Mouse (Mus musculus) cerebellum, postnatal 10 days (tissue): ENCODE results near the gene Cntnap5b.
"Not testable (repeated sequence)": the region's sequence is repeated elsewhere in the genome, so short reads cannot be mapped to it uniquely, and the experiment has no call there.

Source experiments
- DNase-seq, 2 experiments: peaks; one replicate each; pipeline ENCODE4 v3.0.0; 2021; ENCODE audit warnings: mixed read lengths in 2 of 2

Cntnap5b gene

DNA sequence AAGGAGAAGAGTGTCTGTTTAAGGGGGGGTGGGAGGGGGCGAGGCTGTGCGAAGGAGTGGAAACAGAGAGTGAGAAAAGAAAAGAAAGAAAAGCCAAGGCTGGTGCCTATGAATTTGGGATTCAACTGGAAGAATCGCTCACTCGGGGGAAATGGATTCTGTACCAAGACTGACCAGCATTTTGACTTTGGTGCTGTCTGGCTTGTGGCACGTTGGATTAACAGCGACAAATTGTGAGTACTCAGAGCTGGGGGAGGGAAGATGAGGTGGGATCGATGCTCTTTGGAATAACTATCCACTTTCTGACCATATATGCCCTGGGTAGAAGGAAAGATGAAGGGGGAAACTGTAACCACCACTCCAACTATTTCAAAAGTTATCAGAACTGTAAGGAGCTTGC lies at the start of gene Cntnap5b:
Gene Cntnap5b, plus strand, starts transcription at position 152 of the 400 bp plus-strand sequence.
- peak; percentile 3 to 9 for DNase-seq

DNA sequence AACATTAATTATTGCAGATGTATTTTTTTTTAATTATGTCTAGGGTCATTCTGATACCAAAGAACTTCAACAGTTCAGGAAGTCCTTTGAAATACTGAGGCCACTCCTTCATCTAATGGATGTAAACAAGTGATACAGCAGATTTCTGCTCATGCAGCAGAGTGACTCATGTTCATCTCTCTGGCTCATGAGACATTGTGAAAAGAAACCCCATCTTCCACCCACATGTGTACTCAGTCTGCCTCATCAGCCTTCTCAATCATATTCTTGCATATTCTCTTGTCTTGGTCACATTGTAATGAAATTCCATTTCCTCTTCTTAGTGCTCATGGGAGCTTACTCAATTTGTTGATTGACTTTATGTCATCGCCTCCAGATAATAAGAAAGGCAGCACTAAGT lies 12.6 kb upstream of the Cntnap5b start:
- DNase-seq = no peak

DNA sequence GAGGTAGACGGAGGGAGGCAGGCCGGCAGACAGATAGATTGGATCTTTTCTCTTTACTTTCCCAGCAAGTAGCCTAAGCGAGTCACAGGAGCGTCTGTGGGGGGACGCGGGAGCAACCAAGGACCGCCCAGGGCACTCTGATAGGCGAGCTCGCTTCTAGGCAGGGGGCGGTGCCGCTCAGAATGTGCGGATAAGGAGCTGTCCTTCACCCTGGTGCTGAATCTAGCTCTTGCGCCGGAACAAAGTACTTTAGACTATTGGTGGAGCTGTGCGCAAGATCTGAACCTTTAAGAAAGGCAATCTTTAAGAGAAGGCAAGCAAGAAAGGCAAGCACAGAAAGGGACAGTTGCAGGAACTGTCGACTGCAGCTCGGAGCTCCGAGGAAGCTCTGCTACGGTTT lies 382 bp upstream of the Cntnap5b start:
- DNase-seq = peak; percentile 68 to 77

DNA sequence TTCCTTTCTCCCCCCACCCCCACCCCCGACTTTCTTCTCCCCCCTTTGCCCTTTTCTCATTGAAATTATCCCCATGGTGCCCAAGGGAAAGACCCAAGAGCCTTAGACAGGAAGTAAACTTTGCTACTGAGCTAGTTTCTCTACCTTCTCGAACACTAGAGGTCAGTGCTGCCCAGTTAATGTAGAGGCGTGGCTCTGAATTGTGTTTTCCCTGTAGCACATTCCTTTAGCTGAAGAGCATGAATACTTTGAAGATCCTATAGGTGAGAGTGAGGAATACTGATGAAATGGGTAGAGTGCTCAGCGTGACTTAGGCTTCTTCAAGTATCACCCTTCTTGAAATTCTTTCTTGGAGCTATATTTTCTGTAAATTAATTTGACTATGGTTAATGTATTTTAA lies 1.6 kb downstream of the Cntnap5b start:
- DNase-seq = peak; percentile 74 to 76

DNA sequence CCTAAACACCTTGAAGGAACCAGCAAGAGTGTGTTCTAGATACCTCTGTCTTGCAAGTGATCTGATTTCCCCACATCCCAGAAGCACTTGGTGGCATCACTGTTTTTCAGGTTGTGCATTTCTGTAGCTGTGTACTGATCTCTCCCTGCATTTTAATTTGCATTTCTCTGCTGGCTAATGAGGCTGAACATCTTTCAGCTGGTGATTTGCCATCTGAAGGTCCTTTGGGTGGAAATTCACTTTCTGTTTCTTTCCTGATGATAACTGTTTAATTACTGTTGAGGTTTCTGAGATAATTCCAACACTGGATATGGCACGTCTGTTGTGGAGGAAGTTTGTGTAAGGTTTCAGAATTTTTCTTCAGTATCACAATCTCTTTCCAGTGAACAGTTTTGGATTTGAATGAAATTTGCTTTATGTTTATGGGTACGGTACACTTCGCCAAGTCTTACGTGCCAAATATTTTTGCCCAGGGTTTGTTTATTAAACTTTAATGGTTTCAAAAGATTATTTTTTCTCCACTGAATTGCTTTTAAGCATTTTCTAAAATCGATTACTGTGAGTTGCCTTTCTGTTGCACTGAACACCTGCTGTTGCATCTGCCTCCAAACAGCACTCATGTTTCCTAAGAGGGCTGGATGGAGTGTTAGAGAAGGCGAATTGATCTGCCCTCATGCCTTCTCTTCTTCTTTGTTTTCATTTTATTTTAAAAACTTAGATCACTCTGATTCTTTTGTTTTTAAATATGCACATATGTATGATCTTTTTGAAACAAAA lies 41.0 kb downstream of the Cntnap5b start:
- no peak for DNase-seq

DNA sequence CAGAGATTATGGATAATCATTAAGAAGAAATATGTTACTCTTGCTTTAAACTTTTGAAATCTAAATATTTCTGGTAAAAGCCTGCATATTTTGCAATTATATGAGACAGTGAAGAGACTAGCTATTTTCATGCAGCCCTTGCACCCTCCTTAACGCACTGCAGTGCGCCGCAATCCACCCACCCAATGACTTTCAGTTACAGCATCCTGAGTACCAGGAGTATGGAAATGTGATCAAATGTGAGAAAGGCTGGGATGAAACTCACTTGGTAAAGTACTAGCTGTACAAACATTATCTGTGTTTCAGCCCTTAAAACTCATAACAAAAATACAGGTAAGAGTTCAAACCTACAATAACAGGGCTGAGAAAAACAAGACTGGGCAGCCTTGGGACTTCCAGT lies 99.8 kb downstream of the Cntnap5b start:
- no peak for DNase-seq

DNA sequence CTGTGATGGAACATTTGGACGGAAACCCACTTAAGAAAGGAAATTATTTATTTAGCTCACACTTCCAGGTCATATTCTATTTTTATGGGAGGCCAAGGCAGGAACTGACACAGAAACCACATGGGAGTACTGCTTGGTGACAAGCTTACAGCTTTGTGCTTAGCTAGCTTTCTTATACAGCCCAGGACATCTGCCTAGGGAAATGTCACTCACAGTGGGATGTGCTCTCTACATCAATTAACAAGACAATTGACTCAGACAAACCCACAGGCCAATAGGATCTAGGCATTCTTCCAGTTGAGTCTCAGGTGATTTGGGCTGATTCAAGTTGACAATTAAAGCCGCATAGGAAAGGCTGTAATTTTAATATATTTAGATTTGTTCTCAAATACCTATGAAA lies 135.2 kb downstream of the Cntnap5b start:
- peak; percentile 10 to 28 for DNase-seq

DNA sequence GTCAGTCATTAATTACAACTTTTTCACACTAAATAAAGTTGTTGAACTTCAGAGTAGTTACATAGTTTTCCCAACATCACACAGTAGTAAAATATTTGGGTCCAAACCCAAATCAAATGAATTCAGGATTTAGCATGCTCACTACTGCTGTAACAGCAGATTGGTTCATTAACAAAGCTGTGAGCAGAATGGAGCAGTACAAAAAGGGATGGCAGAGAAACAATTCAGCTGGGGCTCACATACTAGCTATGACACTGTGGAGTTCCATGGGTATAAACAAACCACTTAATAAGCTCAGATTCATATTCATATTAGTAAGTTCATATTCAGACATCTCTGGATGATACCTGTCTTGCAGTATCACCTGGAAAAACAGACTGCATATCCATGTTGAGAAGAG lies 170.9 kb downstream of the Cntnap5b start:
- no peak for DNase-seq

DNA sequence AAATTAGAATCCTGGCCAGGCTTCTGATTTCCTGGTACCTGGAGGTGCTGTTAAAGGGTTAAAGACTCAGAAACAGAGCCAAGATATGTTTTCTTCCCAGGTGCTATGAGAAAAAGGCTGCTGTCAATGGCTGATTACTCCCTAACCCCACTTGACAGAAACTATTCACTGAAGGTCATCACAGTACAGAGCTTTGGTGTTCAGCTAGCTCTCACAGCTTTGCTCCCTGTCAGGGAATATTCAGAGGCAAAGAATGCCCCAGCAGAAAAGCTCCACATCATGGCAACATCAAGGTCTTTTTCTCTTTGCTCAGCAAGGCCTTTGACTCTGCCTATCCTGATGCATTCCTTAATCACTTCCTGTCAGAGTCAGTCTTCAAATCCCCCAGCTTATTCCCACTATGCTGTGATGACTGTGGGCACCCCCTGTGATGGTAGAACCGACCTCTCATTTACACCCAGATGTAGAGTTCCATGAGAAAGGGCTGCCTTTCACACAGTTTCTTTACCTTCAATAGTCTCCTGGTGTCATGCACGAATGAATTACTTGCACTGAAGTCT lies 186.9 kb downstream of the Cntnap5b start:
- no peak for DNase-seq

DNA sequence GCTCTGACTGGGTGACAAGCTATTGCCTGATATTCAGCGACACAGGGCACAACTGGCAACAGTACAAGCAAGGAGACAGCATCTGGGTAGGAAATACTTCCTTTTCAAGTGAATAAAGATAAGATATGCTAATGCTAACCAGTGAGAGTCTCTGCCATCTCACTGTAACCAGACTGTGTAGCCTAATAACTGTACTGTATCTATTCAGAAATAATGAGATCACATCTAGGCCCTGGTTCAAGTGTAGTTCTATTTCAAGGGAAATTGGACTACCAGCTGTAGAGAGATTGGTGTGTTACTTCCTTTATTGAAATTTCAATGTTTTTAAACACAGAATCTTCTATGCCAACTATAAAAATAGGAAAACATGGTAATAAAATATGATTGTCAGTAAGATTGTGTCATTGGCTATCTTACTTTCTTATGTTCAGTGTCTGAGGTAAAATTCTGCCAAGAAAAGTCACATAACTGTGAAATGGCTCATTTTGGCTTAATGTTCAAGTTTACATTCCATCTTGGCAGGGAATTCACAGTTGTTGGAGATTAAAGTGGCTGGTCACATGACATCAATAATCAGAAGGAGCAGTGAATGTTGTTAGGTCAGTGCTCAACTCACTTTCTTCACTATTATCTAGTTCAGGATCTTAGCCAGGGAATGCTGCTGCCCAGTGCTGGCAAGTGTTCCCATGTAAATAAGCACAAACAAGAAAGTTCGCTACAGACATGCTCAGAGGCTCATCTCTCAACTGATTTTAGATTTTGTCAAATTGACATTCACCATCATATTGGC lies 194.9 kb downstream of the Cntnap5b start:
- DNase-seq = no peak

DNA sequence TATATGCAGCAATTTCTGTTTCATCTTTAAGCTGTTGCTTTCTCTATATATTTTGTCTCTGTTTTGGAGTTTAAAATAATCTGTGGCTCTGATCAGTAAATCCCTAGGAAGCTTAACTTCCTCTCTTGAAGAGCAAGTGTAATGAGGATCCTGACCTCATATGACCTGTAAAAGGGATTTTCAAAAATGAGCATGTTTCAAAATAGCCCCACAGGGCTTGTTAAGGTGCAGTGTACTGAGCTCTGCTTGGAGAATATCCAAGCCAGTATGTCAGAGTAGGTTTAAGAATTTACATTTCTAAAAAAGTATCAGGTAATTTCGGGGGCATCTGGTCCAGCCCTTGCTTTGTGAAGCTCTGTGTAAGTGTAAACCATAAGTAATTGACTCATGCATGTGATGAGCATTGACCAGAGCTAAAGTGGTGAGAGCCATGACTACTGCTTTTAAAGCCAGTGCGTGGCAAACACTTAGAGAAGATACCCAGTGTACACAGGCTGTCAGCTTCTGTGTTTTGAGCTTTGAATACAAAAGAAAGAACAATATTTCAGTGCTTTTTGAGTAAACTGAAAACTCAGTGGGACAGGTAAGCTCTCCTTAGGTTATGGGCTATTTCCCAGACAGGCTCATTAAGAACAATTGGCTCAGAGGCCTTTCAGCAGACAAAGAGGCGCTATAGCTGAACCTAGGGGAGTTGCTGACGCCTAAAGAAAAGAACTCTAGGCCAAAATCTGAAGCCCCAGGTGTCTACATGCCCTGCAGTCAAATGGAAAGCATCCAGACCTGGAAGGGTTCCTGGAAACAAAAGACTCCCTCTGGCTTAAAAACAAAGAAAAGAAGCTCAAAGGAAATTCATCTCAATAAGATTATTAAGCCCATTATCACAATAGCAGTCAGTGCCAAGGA lies 197.9 kb downstream of the Cntnap5b start:
- peak; percentile 9 to 18 for DNase-seq

DNA sequence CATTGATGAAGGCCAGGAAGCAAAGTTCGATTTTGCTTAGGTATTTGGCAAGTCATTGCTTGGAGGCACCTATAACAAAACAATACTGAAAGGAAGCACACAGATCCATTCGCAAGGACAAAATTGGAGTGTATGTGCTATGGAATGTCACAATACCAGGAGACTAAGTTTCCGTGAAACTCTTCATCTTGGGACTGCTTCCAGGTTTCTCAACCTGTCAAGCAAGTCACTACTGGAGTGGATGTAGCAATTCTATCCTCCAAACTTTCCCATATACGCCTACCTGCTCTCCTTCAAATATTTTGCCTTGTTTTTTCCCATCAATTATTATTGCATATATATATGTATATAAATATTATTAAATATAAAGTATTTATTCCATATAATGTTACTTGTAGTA lies 228.7 kb downstream of the Cntnap5b start:
- not testable (repeated sequence) for DNase-seq

DNA sequence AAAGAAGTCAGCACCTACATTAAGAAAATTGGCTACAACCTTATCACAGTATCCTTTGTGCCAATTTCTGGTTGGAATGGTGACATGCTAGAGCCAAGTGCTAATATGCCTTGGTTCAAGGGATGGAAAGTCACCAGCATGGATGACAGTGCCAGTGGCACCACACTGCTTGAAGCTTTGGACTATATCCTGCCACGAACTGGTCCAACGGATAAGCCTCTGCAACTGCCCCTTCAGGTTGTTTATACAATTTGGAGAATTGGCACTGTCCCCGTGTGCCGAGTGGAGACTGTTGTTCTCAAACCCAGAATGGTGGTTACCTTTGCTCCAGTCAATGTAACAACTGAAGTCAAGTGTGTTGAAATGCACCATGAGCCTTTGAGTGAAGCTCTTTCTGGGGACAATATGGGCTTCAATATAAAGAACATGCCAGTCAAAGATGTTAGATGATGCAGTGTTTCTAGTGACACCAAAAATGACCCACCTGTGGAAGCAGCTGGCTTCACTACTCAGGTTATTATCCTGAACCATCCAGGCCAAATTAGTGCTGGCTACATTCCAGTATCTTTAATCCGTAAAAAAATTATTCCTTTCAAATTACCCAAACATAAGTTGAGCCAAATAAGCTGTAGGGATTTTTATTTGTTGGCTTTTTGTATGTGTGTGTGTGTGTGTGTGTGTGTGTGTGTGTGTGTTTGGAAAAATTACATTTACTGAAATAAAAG lies 233.6 kb downstream of the Cntnap5b start:
- DNase-seq = peak; percentile 73 to 83

DNA sequence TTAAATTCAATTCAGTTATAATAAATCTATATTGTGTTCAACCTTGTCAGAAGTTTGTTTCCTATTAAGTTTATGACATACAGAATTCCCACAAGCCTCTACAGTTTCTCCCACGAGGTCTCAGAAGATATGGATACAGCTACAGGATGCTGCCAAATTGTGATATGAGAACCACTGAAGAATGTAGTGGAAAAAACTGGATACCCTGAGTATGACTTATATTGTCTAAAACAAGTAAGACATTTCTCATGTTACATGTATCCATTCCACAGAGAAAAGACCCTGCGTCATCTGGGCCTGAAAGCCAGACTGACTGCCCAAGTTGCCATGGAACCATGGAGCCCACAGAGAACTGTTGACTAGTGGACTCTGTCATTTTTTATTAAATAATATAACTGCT lies 269.2 kb downstream of the Cntnap5b start:
- no peak for DNase-seq

DNA sequence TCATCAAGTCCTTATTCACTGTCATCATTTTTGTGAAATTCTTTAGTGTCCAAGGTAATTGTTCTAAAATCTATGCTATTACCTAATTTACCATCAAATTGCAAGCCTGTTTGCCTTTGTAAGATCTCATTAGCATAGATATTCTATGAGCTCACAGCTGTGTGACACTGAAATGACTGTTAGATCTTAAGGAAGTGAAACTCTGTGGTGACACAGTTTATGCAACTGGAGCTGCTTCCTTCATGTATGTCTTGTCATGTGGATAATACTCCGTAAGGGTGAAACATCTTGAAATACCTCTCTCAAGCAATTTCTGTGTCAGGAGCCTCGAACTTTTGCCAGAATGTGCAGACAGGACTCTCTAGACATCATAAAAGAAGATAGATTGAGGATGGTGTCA lies 307.2 kb downstream of the Cntnap5b start:
- no peak for DNase-seq

DNA sequence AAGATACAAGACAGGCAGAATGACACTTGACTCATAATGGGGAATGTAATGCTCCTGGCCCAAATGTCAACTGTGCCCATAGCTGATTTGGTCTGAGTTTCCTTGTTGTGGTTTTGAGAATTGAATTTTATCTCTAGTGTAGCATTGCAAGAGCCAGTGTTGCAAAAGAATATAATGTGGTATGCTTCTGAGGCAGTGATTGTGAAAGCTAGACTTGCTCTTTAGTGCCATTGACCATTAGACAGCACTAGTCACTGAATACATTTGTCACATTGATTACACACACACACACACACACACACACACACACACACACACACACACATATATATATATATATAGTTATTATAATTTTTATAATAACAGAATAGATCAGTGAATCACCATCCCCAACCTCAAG lies 328.0 kb downstream of the Cntnap5b start:
- no peak for DNase-seq

DNA sequence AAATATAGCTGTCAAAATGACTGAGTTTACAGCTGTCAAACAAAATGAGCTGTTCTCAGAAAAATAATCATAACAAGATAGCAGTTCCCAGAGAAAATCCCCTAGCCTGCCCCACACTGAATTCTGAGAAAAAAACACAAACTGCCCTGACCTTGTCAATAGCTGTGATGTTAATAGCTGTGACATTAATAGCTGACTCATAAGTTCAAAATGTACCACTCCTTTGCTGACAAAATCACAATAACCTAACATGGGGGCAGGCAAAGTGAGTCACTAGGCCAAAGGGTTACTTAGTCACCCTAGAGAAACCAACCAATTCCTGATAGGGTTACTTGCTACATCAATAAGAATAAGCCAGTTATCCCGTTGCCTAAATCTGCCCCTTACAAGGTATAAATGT lies 328.5 kb downstream of the Cntnap5b start:
- DNase-seq = no peak

DNA sequence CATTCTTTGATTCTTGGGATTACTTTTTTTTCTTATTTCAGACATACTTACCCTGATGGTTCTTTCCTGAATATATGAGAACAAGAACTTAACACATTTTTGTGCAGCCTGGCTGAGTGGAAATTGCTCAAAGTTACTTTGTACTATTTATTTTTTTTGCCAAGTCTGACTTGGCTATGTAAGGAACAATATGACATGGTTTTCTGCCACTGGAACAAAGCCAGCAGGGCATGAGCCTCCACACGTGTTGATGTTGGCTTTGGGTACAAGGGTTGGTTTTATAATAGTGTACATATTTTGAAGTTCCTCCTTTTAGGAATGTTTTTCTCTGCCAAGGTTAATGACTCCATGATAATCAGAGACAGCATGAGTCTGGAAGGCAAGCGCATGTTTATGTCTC lies 331.8 kb downstream of the Cntnap5b start:
- DNase-seq = peak; percentile 6 to 32

DNA sequence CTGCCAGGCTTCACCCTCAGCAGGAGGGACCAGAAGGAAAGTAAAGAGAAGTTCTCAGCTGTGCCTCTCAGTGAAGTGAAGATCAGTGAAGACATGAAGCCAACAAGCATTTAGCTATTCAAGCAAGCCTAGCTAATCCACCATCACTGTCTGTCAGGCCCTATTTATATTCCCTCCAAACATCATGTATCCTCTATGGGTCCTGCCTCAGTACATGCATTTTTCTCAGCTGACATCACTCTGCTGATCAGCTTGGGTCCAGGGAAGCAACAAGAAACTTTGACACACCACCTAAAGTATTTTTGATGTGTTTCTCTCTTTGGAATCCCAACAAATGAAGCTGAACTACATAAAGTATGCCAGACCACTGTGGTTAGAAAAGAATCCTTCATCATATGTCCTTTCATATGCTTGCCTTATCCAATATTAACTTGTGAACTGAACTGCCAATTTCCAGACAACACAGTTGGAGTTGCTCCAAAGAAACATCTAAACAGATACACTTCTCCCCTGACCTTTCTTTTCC lies 349.9 kb downstream of the Cntnap5b start:
- DNase-seq = no peak

DNA sequence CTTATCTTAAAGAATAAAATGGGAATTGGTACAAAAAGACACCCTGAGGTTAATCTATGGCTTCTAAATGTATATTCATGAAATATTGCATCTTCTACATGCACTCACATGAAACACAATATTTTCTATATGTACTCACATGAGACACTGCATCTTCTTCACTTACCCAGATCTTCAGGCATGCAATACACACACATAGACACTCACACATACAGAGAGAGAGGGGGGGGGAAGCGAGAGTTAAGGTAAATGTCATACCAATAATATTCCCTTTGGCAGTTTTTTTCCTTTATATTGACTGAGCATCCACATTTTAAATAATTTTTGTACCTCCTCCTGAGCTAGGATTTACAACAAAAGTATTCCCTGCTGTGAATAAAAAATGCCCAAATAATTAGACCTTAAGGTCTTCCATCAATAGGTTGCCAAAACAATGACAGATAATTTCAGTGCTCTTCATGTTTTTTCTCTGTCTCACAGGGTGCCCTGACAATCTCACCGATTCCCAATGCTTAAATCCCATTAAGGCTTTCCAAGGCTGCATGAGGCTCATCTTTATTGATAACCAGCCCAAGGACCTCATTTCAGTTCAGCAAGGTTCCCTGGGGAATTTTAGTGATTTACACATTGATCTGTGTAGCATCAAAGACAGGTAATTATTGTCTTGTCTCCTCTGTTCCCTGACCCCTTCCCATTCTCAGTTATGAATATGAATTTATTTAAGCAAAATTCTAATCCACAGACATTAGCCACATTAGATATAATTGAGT lies 391.2 kb downstream of the Cntnap5b start:
- DNase-seq = no peak

DNA sequence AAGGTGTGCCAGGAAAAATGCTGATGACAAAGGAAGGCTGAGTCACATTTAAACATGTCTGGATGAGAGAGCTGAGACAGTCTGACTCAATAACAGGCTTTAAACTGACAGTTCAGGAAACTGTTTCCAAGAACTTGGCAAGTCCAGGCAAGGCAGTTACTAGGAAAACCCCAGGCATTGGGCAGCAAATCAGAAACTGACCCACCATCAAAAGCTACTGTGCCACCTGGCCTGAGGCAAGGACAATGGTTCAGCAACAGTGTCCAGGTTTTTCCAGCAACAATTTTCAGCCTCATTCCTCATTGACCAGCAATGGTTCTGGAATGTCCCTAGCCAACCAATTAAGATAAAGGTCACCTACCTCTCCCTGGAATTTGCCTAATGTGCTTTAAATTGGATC lies 399.0 kb downstream of the Cntnap5b start:
- peak; percentile 32 to 60 for DNase-seq
